8 mouse cellular contexts compared by ENCODE assay signal in genomic region chr2:3284473-3285180, GRCm38 (mm10). TPM values are rescaled to one million over a fixed set of nuclear protein-coding genes. Genes with fewer than 3 reads are reported as not detected.
DNase-seq lines count a peak whose midpoint lies in the region; ATAC-seq and TF ChIP-seq lines count a peak whose summit lies in the region.

No protein-coding gene starts in this region.

- H3K36me3 ChIP-seq in kidney, embryonic 14.5 days (ENCODE audit: control insufficient read depth, insufficient read depth, low read length) = no peaks in the 10 kb centered on the region
- H3K36me3 ChIP-seq in liver, embryonic 14.5 days (replicated peaks; ENCODE audit: control insufficient read depth, insufficient read depth, low read depth) = no peaks in the 10 kb centered on the region
- no peaks in the 10 kb centered on the region for H3K36me3 ChIP-seq in stomach, embryonic 14.5 days (ENCODE audit: control insufficient read depth, insufficient read depth, low read length)

- peak overlapping the region; percentile 70 for H3K9ac ChIP-seq in kidney, embryonic 14.5 days (ENCODE audit: low read depth, low read length)
- peak overlapping the region; percentile 74 for H3K9ac ChIP-seq in liver, embryonic 14.5 days (replicated peaks)
- peak overlapping the region; percentile 69 for H3K9ac ChIP-seq in stomach, embryonic 14.5 days (replicated peaks; ENCODE audit: low read depth, low read length)

- 0 out of 2 replicates have a peak, but pooled peaks cover 4% of the 10 kb centered on the region for H3K4me1 ChIP-seq in kidney, embryonic 14.5 days (ENCODE audit: control insufficient read depth, insufficient read depth, low read length)
- peaks cover 16 to 17% of the 10 kb centered on the region in 2 experiments for H3K4me1 ChIP-seq in liver, embryonic 14.5 days (replicated peaks; ENCODE audit: control insufficient read depth in 2 of 2, insufficient read depth in 2 of 2, low read length in 1 of 2)
- H3K4me1 ChIP-seq in stomach, embryonic 14.5 days (ENCODE audit: control insufficient read depth, insufficient read depth, low read length) = 0 out of 2 replicates have a peak, but pooled peaks cover 6% of the 10 kb centered on the region

- no peak for TF ChIP-seq EP300 in liver, embryonic 14.5 days (IDR thresholded peaks at IDR 0.05; ENCODE audit: low read depth)

- H3K4me2 ChIP-seq in kidney, embryonic 14.5 days (replicated peaks; ENCODE audit: low read depth, low read length) = peak overlapping the region; percentile 73
- peak overlapping the region; percentile 97 for H3K4me2 ChIP-seq in liver, embryonic 14.5 days (ENCODE audit: low read depth)
- peak overlapping the region; percentile 69 for H3K4me2 ChIP-seq in stomach, embryonic 14.5 days (replicated peaks; ENCODE audit: low read depth, low read length)

- DNase-seq in 3T3-L1 (ENCODE audit: low read depth, low spot score) (peak; percentile 63), WW6 (ENCODE audit: low read depth, low spot score) (peak; percentile 47)
- DNase-seq in embryo, embryonic 11 days = peak; percentile 79
- peak in 1 of 3 experiments; percentile 35 for DNase-seq in liver, embryonic 14.5 days (ENCODE audit: low read depth in 3 of 3, low spot score in 3 of 3)
- DNase-seq in natural killer cell, adult 2 months (ENCODE audit: low spot score in 2 of 2) = peak; percentile 8 to 49

- H3K9me3 ChIP-seq in kidney, embryonic 14.5 days (ENCODE audit: control insufficient read depth, low read length) = no peaks in the 10 kb centered on the region
- no peaks in the 10 kb centered on the region for H3K9me3 ChIP-seq in liver, embryonic 14.5 days (ENCODE audit: control insufficient read depth, low read length)
- no peaks in the 10 kb centered on the region for H3K9me3 ChIP-seq in stomach, embryonic 14.5 days (ENCODE audit: control insufficient read depth, low read depth, low read length)

- peak overlapping the region; percentile 69 for H3K27ac ChIP-seq in kidney, embryonic 14.5 days (ENCODE audit: low read depth, low read length)
- peak overlapping the region; percentile 34 for H3K27ac ChIP-seq in liver, embryonic 14.5 days
- H3K27ac ChIP-seq in stomach, embryonic 14.5 days (ENCODE audit: low read length) = peak overlapping the region; percentile 80

- H3K4me3 ChIP-seq in kidney, embryonic 14.5 days (ENCODE audit: low read length) = peak overlapping the region; percentile 62
- H3K4me3 ChIP-seq in liver, embryonic 14.5 days (ENCODE audit: insufficient read depth in 1 of 2, low read depth in 2 of 2, low read length in 2 of 2) = peak overlapping the region; percentile 79 to 92
- peak overlapping the region; percentile 72 for H3K4me3 ChIP-seq in stomach, embryonic 14.5 days (ENCODE audit: low read depth, low read length)

- no peak; the same call in 1 of the 2 replicates for TF ChIP-seq CTCF in liver, embryonic 14.5 days (IDR thresholded peaks at IDR 0.05; ENCODE audit: low read depth)

- H3K27me3 ChIP-seq in kidney, embryonic 14.5 days (ENCODE audit: control insufficient read depth, insufficient read depth, low read length) = no peaks in the 10 kb centered on the region
- H3K27me3 ChIP-seq in liver, embryonic 14.5 days (ENCODE audit: control insufficient read depth, insufficient read depth, low read length) = no peaks in the 10 kb centered on the region
- no peaks in the 10 kb centered on the region for H3K27me3 ChIP-seq in stomach, embryonic 14.5 days (ENCODE audit: control insufficient read depth, insufficient read depth, low read length)

- under 1% methylated on average over 54 of the region's 60 CpGs for WGBS in kidney, embryonic 14.5 days
- 0% methylated on average over 54 of the region's 60 CpGs for WGBS in liver, embryonic 14.5 days (ENCODE audit: insufficient replicate concordance)
- WGBS in stomach, embryonic 14.5 days = 1% methylated on average over 58 of the region's 60 CpGs

- peak; percentile 29 for ATAC-seq in granulocyte monocyte progenitor cell, adult 5-6 weeks (replicated peaks; ENCODE audit: poor library complexity, severe bottlenecking)
- peak; percentile 9 for ATAC-seq in kidney, embryonic 14.5 days (ENCODE audit: low FRiP score, low TSS enrichment)
- peak; percentile 29 for ATAC-seq in liver, embryonic 14.5 days (ENCODE audit: insufficient read depth)
- peak; percentile 8 for ATAC-seq in stomach, embryonic 14.5 days (ENCODE audit: insufficient number of reproducible peaks, insufficient read depth, low FRiP score, low read depth)

RNA-seq across cellular contexts. Expression of gene Nmt2, which starts 0.6 kb away (rescaled TPM):
- total RNA-seq in granulocyte monocyte progenitor cell, adult 5-6 weeks (2014; fragmentation: Nextera tagmentation) = 13.8 and 16.6 TPM in 2 replicates
- total RNA-seq in granulocyte monocyte progenitor cell, adult 5-6 weeks (2017) = 24.4 and 24.9 TPM in 2 replicates
- polyA plus RNA-seq in kidney, embryonic 14.5 days (2014; fragmentation: Nextera tagmentation; extraction: Ambion mirVana) = 52.1 and 54.4 TPM in 2 replicates
- polyA plus RNA-seq in liver, embryonic 14.5 days (2012; rRNA removed) = 3.3 and 4.9 TPM in 2 replicates
- 13.5 and 14.1 TPM in 2 replicates for polyA plus RNA-seq in liver, embryonic 14.5 days (2014; fragmentation: Nextera tagmentation; extraction: Ambion mirVana)
- 49.5 and 49.8 TPM in 2 replicates for polyA plus RNA-seq in stomach, embryonic 14.5 days (2014; fragmentation: Nextera tagmentation; extraction: Ambion mirVana)

RNA-seq across cellular contexts. Expression of gene Rpp38, which starts 47.8 kb away (rescaled TPM):
- 19.7 and 22.4 TPM in 2 replicates for total RNA-seq in granulocyte monocyte progenitor cell, adult 5-6 weeks (2014; fragmentation: Nextera tagmentation)
- 10.0 and 15.2 TPM in 2 replicates for total RNA-seq in granulocyte monocyte progenitor cell, adult 5-6 weeks (2017)
- 26.5 and 35.2 TPM in 2 replicates for polyA plus RNA-seq in kidney, embryonic 14.5 days (2014; fragmentation: Nextera tagmentation; extraction: Ambion mirVana)
- polyA plus RNA-seq in liver, embryonic 14.5 days (2012; rRNA removed) = 6.2 and 9.9 TPM in 2 replicates
- 13.2 and 14.4 TPM in 2 replicates for polyA plus RNA-seq in liver, embryonic 14.5 days (2014; fragmentation: Nextera tagmentation; extraction: Ambion mirVana)
- 23.3 and 25.4 TPM in 2 replicates for polyA plus RNA-seq in stomach, embryonic 14.5 days (2014; fragmentation: Nextera tagmentation; extraction: Ambion mirVana)

RNA-seq across cellular contexts. Expression of gene Acbd7, which starts 51.3 kb away (rescaled TPM):
- not detected in 2 replicates for total RNA-seq in granulocyte monocyte progenitor cell, adult 5-6 weeks (2014; fragmentation: Nextera tagmentation)
- total RNA-seq in granulocyte monocyte progenitor cell, adult 5-6 weeks (2017) = not detected in 2 replicates
- 1.2 and 1.7 TPM in 2 replicates for polyA plus RNA-seq in kidney, embryonic 14.5 days (2014; fragmentation: Nextera tagmentation; extraction: Ambion mirVana)
- polyA plus RNA-seq in liver, embryonic 14.5 days (2012; rRNA removed) = 0.33 and 0.36 TPM in 2 replicates
- polyA plus RNA-seq in liver, embryonic 14.5 days (2014; fragmentation: Nextera tagmentation; extraction: Ambion mirVana) = 0.48 and 1.0 TPM in 2 replicates
- 1.1 and 1.4 TPM in 2 replicates for polyA plus RNA-seq in stomach, embryonic 14.5 days (2014; fragmentation: Nextera tagmentation; extraction: Ambion mirVana)
